ENCODE assay signal across 8 mouse cellular contexts in the genomic region with DNA sequence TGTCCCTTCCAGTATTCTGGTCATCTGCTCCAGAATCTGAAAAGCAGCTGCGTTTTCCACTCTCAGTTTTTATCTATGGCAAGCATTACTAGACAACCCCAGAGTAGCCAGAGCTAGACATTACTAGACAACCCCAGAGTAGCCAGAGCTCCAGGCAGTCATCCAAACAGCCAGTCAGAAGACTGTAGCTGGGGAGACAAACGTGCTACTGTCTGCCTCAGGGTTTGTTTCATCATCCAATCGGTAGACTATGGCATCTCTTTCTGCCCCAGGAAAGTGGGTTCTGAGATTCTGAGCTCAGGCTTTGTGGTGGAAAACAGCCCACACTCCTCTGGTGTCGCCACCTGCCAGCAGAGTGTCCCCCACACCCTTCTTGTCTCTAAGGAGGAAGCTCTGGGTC. TPM values are rescaled to one million over a fixed set of nuclear protein-coding genes. Genes with fewer than 3 reads are reported as not detected.
A peak's percentile ranks its signal among the peaks of the same experiment; 100 is the strongest.
DNase-seq lines count a peak whose midpoint lies in the region; ATAC-seq and TF ChIP-seq lines count a peak whose summit lies in the region.

No protein-coding gene starts in this region.

- TF ChIP-seq CTCF in layer of hippocampus, adult 2 months (conservative IDR thresholded peaks at IDR 0.05): no peak; the same call in 1 of the 2 replicates

- WGBS in forebrain, embryonic 16.5 days: 12% methylated on average over 4 of the region's 4 CpGs

- H3K27ac ChIP-seq in forebrain, embryonic 16.5 days (ENCODE audit: low read length): no peak overlapping the region
- H3K27ac ChIP-seq in layer of hippocampus, adult 2 months: peak overlapping the region; percentile 85

- H3K4me1 ChIP-seq in forebrain, embryonic 16.5 days (replicated peaks; ENCODE audit: control insufficient read depth, insufficient read depth, low read length): 0 out of 2 replicates have a peak, but pooled peaks cover 5% of the 10 kb centered on the region

- H3K9ac ChIP-seq in forebrain, embryonic 16.5 days (replicated peaks; ENCODE audit: low read depth, low read length): peak overlapping the region; percentile 17; the same call in 1 of the 2 replicates

- ATAC-seq in cerebellum, adult (ENCODE audit: insufficient number of reproducible peaks, low FRiP score, low TSS enrichment): peak; percentile 46
- peak; percentile 85 for ATAC-seq in forebrain, embryonic 16.5 days
- peak; percentile 71 to 79 for ATAC-seq in hematopoietic stem cell, adult 5-6 weeks (replicated peaks in 1 of 2; ENCODE audit: insufficient read depth in 1 of 2, low FRiP score in 2 of 2, low TSS enrichment in 1 of 2, low read depth in 1 of 2, poor library complexity in 2 of 2, severe bottlenecking in 2 of 2)

- no peaks in the 10 kb centered on the region for H3K9me3 ChIP-seq in forebrain, embryonic 16.5 days (ENCODE audit: control insufficient read depth, low read length)

- DNase-seq in NIH3T3 (ENCODE audit: low read depth): peak; percentile 90
- peak; percentile 63 to 64 for DNase-seq in layer of hippocampus, adult 2 months (ENCODE audit: low spot score in 2 of 2)
- DNase-seq in lung, postnatal 36 days: peak; percentile 51
- DNase-seq in right cerebral cortex, adult 2 months (ENCODE audit: low spot score in 2 of 2): peak; percentile 52 to 68
- no peak for DNase-seq in thymus, postnatal 4 days

- H3K36me3 ChIP-seq in forebrain, embryonic 16.5 days (ENCODE audit: control insufficient read depth, insufficient read depth): no peaks in the 10 kb centered on the region

- no peaks in the 10 kb centered on the region for H3K27me3 ChIP-seq in forebrain, embryonic 16.5 days (replicated peaks; ENCODE audit: control insufficient read depth, insufficient read depth, low read length)

- peak overlapping the region; percentile 30 for H3K4me3 ChIP-seq in forebrain, embryonic 16.5 days (replicated peaks; ENCODE audit: low read length)
- H3K4me3 ChIP-seq in layer of hippocampus, adult 2 months: peak overlapping the region; percentile 41

- peak overlapping the region; percentile 36 for H3K4me2 ChIP-seq in forebrain, embryonic 16.5 days (ENCODE audit: low read length)

RNA-seq across cellular contexts. Expression of a gene that starts 23.3 kb away (rescaled TPM):
- not detected in 2 replicates for polyA plus RNA-seq in forebrain, embryonic 16.5 days (2015; fragmentation: Nextera tagmentation; extraction: Ambion mirVana)
- total RNA-seq in hematopoietic stem cell, adult 5-6 weeks (2017): not detected in 2 replicates
- total RNA-seq in layer of hippocampus, adult 2 months (2021): under 1 TPM in 1 of 2 experiments, not detected in 1; 0.13 TPM

RNA-seq across cellular contexts. Expression of a gene that starts 33.4 kb away (rescaled TPM):
- not detected in 2 replicates for polyA plus RNA-seq in forebrain, embryonic 16.5 days (2015; fragmentation: Nextera tagmentation; extraction: Ambion mirVana)
- not detected in 2 replicates for total RNA-seq in hematopoietic stem cell, adult 5-6 weeks (2017)
- not detected for total RNA-seq in layer of hippocampus, adult 2 months (2021)

RNA-seq across cellular contexts. Expression of a gene that starts 45.0 kb away (rescaled TPM):
- not detected in 2 replicates for polyA plus RNA-seq in forebrain, embryonic 16.5 days (2015; fragmentation: Nextera tagmentation; extraction: Ambion mirVana)
- total RNA-seq in hematopoietic stem cell, adult 5-6 weeks (2017): not detected in 2 replicates
- total RNA-seq in layer of hippocampus, adult 2 months (2021): not detected

RNA-seq across cellular contexts. Expression of a gene that starts 54.0 kb away (rescaled TPM):
- 0.15 TPM in 1 of 2 replicates, not detected in the other for polyA plus RNA-seq in forebrain, embryonic 16.5 days (2015; fragmentation: Nextera tagmentation; extraction: Ambion mirVana)
- not detected in 2 replicates for total RNA-seq in hematopoietic stem cell, adult 5-6 weeks (2017)
- total RNA-seq in layer of hippocampus, adult 2 months (2021): not detected
